Mouse (Mus musculus) limb, embryonic 15.5 days (tissue): ENCODE measurements at regions not wholly inside any gene's neighbourhood (a gene's known extent, or its start where the extent isn't known, plus 50 kb on each side); places are given as distances from the start of the nearest gene placed in this dataset.

ENCODE experiments used
- ATAC-seq: fragments of 200-750 bp; cut with Nextera tagmentation; 2 replicates; pipeline ENCODE4 v1.8.0; 2017; ENCODE audit warnings: low read depth, moderate TSS enrichment; ENCODE audit not compliant: insufficient number of reproducible peaks, low FRiP score, low TSS enrichment
- H3K27ac ChIP-seq: fragments of 300-500 bp; sonication (generic); 2 replicates; pipeline ENCODE4 v1.5.1; 2015; ENCODE audit warnings: moderate library complexity, mild to moderate bottlenecking, inconsistent platforms
- H3K27me3 ChIP-seq: fragments of 300-500 bp; sonication (generic); 2 replicates; pipeline ENCODE4 v1.6.1; 2015; ENCODE audit warnings: inconsistent platforms
- H3K36me3 ChIP-seq: fragments of 300-500 bp; sonication (generic); 2 replicates; pipeline ENCODE4 v1.6.1; 2015; ENCODE audit warnings: inconsistent platforms
- H3K4me1 ChIP-seq: fragments of 300-500 bp; sonication (generic); 2 replicates; pipeline ENCODE4 v1.6.1; 2015; ENCODE audit warnings: inconsistent platforms
- H3K4me2 ChIP-seq: fragments of 300-500 bp; sonication (generic); 2 replicates; pipeline ENCODE4 v1.6.1; 2015; ENCODE audit warnings: mild to moderate bottlenecking, inconsistent platforms
- H3K4me3 ChIP-seq: fragments of 300-500 bp; sonication (generic); 2 replicates; pipeline ENCODE4 v1.5.1; 2015; ENCODE audit warnings: mild to moderate bottlenecking, inconsistent platforms
- H3K9ac ChIP-seq: fragments of 300-500 bp; sonication (generic); 2 replicates; pipeline ENCODE4 v1.6.1; 2015; ENCODE audit warnings: inconsistent platforms
- H3K9me3 ChIP-seq: fragments of 300-500 bp; sonication (generic); 2 replicates; pipeline ENCODE4 v1.6.1; 2016; ENCODE audit warnings: inconsistent platforms
- WGBS: fragments of 180-500 bp; shearing (Covaris S2); methylation state at CpG from one replicate; pipeline ENCODE4 v1.1.7; 2015; 5-methylcytosine and 5-hydroxymethylcytosine counted together

DNA sequence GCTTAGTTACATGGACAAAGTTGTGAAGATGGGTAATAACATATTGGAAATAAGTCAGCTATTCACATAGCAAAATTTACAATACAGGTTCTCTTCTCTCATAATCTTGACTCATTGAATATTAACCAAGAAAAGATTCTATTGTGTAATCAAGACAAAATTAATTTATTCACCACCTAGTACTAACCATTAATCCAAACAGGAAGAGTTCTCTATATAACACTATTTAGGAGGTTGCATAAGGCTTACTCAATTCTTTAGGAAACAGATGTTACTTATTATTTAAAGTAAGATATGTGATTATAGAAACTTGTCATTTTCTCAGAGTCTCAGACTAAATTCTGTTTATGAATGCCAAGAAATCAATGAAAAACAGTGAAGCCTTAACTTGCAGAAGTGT lies 600.4 kb upstream of the Tusc1 start:
- H3K9ac ChIP-seq = no peak overlapping the region
- H3K27ac ChIP-seq = no peak overlapping the region
- H3K4me3 ChIP-seq = no peak overlapping the region
- ATAC-seq = no peak
- H3K9me3 ChIP-seq = no peaks in the 10 kb centered on the region
- no peaks in the 10 kb centered on the region for H3K36me3 ChIP-seq
- no peaks in the 10 kb centered on the region for H3K4me1 ChIP-seq
- H3K4me2 ChIP-seq = no peak overlapping the region
- H3K27me3 ChIP-seq = no peaks in the 10 kb centered on the region

DNA sequence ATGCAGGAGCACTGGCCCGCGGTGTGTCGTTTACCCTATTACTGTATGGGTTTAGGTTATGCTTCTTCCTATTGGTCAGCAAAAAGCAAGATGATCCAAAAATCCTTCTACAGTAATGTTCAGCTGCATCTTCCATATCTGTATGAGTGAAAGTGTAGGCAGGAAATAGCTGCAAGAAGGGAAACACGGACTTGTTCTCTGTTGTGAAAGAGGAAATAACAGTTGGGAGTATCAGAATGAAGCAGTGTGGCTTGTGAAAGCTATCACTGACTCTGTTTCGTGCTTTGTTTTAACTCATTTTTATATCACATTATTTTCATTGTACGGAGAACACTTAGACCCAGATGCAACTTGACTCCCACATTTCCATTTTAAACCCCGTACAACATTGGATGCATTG lies 591.8 kb upstream of the Tusc1 start:
- Histone ChIP-seq H3K4me3 (no peak overlapping the region), H3K27me3 (no peaks in the 10 kb centered on the region), H3K36me3 (no peaks in the 10 kb centered on the region), H3K4me1 (no peaks in the 10 kb centered on the region), H3K4me2 (no peak overlapping the region), H3K9ac (no peak overlapping the region), H3K9me3 (no peaks in the 10 kb centered on the region), H3K27ac (no peak overlapping the region)
- 81% methylated on average over 7 of the region's 7 CpGs for WGBS
- ATAC-seq = no peak

DNA sequence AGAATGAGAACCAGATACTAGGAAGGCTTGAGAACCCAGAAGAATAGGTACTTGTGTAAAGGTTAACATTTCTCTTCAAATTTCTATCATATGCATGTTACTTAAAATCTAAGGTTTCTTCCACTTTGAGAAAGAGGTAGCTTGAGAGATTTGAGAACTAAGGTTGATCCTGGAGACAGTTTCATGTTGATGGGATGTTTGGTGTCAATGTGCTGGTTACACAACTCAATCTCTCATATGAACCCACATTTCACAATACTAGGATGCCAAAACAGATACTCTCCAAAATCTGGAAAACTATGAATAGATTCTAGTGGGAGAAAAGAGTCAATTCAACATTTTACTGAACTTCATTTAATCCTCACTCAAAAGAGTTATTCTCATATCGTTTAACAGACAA lies 589.1 kb upstream of the Tusc1 start:
- no peak overlapping the region for H3K4me2 ChIP-seq
- no peaks in the 10 kb centered on the region for H3K36me3 ChIP-seq
- H3K27me3 ChIP-seq = no peaks in the 10 kb centered on the region
- H3K4me1 ChIP-seq = no peaks in the 10 kb centered on the region
- H3K4me3 ChIP-seq = no peak overlapping the region
- no peak overlapping the region for H3K9ac ChIP-seq
- 72% methylated on average over 1 of the region's 1 CpGs for WGBS
- ATAC-seq = no peak
- no peak overlapping the region for H3K27ac ChIP-seq
- H3K9me3 ChIP-seq = no peaks in the 10 kb centered on the region

DNA sequence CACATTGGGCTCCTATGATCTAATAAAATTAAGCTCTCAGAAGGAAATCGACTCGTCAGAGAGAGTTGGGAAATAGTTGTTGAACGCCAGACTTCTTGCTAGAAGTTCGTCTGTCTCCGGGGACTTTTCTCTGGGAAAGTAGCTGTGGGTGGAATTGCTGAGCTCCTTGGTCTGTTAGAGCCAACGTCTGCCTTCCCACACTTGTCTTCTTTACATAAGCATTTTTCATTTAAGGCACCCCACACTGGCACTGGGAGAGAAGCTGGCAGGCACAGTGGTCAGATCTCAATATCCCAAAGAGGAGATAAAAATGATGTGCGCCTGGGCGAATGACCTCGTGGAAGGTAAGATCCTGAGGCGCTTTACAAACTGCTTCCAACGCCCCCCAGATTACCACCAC lies 551.3 kb upstream of the Tusc1 start:
- H3K4me3 ChIP-seq = no peak overlapping the region
- H3K36me3 ChIP-seq = no peaks in the 10 kb centered on the region
- no peak overlapping the region for H3K27ac ChIP-seq
- no peak for ATAC-seq
- WGBS = 69% methylated on average over 11 of the region's 11 CpGs
- no peaks in the 10 kb centered on the region for H3K9me3 ChIP-seq
- H3K27me3 ChIP-seq = no peaks in the 10 kb centered on the region
- H3K4me1 ChIP-seq = no peaks in the 10 kb centered on the region
- H3K9ac ChIP-seq = no peak overlapping the region
- H3K4me2 ChIP-seq = no peak overlapping the region

DNA sequence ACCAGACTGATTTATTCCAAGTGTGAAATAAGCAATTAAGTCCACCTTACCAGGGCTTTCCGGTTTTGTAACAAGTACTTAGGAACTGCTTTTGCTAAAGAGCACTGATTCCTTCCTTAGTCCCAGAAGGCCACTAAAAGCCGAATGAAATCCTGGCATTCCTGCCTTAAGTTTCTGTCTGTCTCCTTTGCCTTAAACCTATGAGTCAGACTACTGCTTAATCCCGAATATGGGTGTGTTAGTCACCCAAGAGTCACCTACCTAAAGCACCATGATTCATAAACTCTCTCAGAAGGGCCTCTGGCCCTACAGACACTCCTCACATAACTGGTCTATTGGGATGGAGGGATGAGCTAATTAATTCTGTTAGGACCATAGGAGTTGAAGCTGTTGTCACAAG lies 546.0 kb upstream of the Tusc1 start:
- Histone ChIP-seq H3K9me3 (no peaks in the 10 kb centered on the region), H3K9ac (no peak overlapping the region), H3K36me3 (no peaks in the 10 kb centered on the region), H3K4me3 (no peak overlapping the region), H3K4me1 (no peaks in the 10 kb centered on the region), H3K4me2 (no peak overlapping the region), H3K27me3 (no peaks in the 10 kb centered on the region), H3K27ac (no peak overlapping the region)
- WGBS = 49% methylated on average over 3 of the region's 3 CpGs
- no peak for ATAC-seq

DNA sequence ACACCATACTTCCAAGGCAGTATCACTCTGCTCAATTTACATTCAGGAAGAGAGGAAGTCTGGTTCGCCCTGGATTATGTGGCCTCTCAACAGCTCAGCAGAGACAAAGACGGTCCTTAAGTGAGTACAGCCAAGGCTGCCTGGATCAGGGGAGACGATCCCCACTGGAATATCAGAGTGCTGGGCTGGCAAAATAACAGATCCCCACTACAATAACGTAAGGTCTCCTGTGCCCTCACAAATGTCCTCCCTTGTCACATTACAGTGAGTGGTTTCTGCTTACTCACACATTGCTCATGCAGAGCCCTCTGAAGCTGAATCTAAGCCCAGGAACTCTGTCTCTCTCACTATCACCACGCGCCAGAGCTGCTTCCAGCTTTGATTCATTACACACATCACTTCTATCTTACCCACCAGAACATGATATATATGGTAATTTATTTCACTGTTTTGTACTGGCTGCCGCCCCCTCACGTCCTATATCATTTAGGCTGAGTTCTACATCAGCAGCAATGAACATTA lies 544.1 kb upstream of the Tusc1 start:
- no peak for ATAC-seq
- 63% methylated on average over 8 of the region's 8 CpGs for WGBS

DNA sequence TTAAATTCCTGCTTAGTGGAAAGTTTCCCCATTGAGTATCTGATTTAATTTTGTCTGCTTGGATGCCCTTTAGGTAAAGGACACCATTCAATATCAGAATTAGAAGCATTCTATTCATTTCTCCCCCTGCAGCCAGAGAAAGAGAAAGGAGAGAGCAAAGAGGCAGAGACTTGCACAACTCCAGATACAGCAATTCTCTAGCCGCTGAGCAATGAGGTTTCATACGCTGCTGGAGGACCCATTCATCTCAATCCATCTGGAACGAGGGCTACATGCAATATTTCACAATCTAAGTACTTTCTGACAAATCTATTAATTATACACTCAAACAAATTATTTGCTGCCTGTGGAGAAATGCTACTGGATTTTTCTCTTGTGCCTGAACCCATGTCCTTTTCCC lies 538.0 kb upstream of the Tusc1 start:
- ATAC-seq = no peak
- no peaks in the 10 kb centered on the region for H3K36me3 ChIP-seq
- WGBS = 26% methylated on average over 3 of the region's 3 CpGs

More for the DNA sequence above, 544.1 kb upstream of the Tusc1 start:
- H3K27ac ChIP-seq = no peak overlapping the region
- H3K9me3 ChIP-seq = no peaks in the 10 kb centered on the region
- H3K4me1 ChIP-seq = no peaks in the 10 kb centered on the region
- no peak overlapping the region for H3K4me3 ChIP-seq
- H3K4me2 ChIP-seq = no peak overlapping the region
- H3K9ac ChIP-seq = no peak overlapping the region
- H3K27me3 ChIP-seq = no peaks in the 10 kb centered on the region
- no peaks in the 10 kb centered on the region for H3K36me3 ChIP-seq

DNA sequence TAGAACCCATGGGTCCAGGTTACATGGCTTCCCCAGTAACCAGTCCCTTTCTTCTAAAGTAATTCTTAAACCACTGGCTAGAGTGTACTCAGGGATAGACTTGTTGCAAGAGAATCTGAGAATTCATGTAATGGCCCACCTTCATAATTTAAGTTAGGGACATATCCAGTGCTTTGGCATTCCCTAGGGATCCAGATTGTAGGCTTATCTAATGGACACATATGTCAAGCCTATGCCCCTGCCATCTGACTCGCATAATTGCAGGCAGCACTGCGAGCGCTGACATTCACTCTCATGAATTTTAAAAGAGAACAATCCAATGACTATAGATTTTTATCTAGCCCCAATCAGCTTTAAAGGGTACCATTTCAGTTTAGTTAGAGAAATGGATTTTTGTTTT lies 518.1 kb upstream of the Tusc1 start:
- H3K4me1 ChIP-seq = no peaks in the 10 kb centered on the region
- H3K36me3 ChIP-seq = no peaks in the 10 kb centered on the region
- no peak overlapping the region for H3K4me3 ChIP-seq
- no peaks in the 10 kb centered on the region for H3K9me3 ChIP-seq
- H3K27ac ChIP-seq = no peak overlapping the region
- WGBS = 91% methylated on average over 3 of the region's 3 CpGs
- no peak overlapping the region for H3K4me2 ChIP-seq
- H3K27me3 ChIP-seq = no peaks in the 10 kb centered on the region
- H3K9ac ChIP-seq = no peak overlapping the region
- no peak for ATAC-seq

More for the DNA sequence above, 538.0 kb upstream of the Tusc1 start:
- Histone ChIP-seq H3K4me3 (no peak overlapping the region), H3K4me1 (no peaks in the 10 kb centered on the region), H3K9me3 (no peaks in the 10 kb centered on the region), H3K4me2 (no peak overlapping the region), H3K9ac (no peak overlapping the region), H3K27me3 (no peaks in the 10 kb centered on the region), H3K27ac (no peak overlapping the region)

DNA sequence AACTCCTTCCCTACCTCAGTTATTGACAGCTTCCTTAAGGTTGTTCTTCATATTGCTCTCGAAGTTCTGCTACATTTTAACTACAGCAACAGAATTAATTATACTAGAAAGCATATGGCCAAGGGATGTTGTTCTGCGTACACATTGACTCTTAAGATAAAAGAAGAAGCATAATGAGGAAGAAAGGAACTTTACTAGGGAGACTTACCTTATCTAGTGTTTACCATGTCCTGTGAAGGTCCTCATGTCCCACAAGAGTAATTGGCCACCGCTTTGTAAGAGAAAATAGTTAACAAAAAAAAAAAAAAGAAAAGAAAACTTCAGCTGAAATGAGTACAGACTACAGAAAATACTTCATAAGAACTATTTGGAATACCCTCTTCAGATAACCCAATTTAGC lies 513.9 kb upstream of the Tusc1 start:
- H3K4me2 ChIP-seq = no peak overlapping the region
- WGBS = 71% methylated on average over 3 of the region's 3 CpGs

DNA sequence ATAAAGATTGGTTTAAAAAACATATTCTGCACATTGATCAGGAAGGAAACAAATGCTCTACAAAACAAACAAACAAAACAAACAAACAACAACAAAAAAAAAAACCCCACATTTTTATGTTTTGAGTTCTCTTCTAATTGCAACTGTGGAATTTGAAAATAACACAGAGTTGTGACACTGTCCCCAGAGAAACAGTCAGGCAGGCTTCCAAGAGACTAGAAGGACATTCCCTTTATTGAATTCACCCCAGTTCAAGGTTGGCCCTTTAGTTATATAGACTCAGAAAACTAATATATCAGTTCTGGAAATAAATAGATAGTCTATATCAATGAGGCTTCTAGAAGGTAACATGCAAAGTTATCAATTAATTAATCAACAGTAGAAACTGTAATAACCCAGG lies 495.4 kb upstream of the Tusc1 start:
- H3K27me3 ChIP-seq = no peaks in the 10 kb centered on the region
- H3K4me3 ChIP-seq = no peak overlapping the region
- no peak for ATAC-seq
- no peak overlapping the region for H3K4me2 ChIP-seq
- no peaks in the 10 kb centered on the region for H3K36me3 ChIP-seq
- H3K27ac ChIP-seq = no peak overlapping the region
- no peaks in the 10 kb centered on the region for H3K4me1 ChIP-seq
- H3K9me3 ChIP-seq = no peaks in the 10 kb centered on the region
- no peak overlapping the region for H3K9ac ChIP-seq

More for the DNA sequence above, 513.9 kb upstream of the Tusc1 start:
- H3K36me3 ChIP-seq = no peaks in the 10 kb centered on the region
- H3K27ac ChIP-seq = no peak overlapping the region
- no peaks in the 10 kb centered on the region for H3K4me1 ChIP-seq
- no peak overlapping the region for H3K9ac ChIP-seq
- no peak for ATAC-seq
- H3K9me3 ChIP-seq = no peaks in the 10 kb centered on the region
- H3K4me3 ChIP-seq = no peak overlapping the region
- no peaks in the 10 kb centered on the region for H3K27me3 ChIP-seq

DNA sequence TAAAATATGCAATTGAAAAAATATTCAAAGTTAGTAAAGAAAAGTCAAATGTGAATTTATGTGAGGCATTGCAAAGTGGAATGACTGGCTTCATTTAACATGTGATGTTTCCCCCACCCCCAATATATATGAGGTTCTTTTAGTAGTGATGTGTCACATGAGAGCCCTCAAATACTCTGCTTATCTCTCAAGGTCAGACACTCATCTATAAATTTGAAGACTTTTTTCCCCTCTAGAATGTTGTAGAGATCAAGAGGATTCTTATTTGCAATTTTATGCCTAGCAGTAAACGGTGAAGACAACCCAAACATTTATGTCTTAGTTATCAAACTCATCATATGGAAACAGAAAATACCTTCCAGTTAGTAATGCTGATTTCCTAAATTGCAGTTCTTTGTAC lies 457.8 kb upstream of the Tusc1 start:
- no peak overlapping the region for H3K4me2 ChIP-seq
- H3K36me3 ChIP-seq = no peaks in the 10 kb centered on the region
- H3K4me1 ChIP-seq = no peaks in the 10 kb centered on the region
- H3K27me3 ChIP-seq = no peaks in the 10 kb centered on the region
- 66% methylated on average over 1 of the region's 1 CpGs for WGBS
- no peak for ATAC-seq
- no peaks in the 10 kb centered on the region for H3K9me3 ChIP-seq
- H3K4me3 ChIP-seq = no peak overlapping the region
- H3K9ac ChIP-seq = no peak overlapping the region
- no peak overlapping the region for H3K27ac ChIP-seq

DNA sequence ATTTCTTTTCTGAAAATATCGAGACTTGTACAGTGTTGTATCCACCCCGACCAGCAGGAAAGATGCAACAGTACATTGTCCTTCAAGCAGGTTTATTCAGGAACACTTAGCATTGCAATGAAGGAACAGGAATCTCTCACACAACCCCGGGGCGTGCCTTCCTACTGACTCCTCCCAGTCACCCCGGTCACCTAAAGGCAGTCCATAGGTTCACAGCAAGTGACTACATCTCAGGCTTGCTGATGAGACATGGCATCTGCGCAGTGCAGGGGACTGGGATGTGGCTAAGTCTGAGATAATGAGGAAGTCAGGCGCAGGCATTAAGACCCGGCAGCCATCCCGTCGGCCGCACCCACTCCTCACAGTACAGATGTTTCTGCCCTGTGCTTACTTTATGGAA lies 454.8 kb upstream of the Tusc1 start:
- WGBS = 67% methylated on average over 11 of the region's 11 CpGs
- H3K4me3 ChIP-seq = no peak overlapping the region
- H3K9ac ChIP-seq = no peak overlapping the region
- H3K27ac ChIP-seq = no peak overlapping the region
- no peak overlapping the region for H3K4me2 ChIP-seq
- no peaks in the 10 kb centered on the region for H3K4me1 ChIP-seq
- H3K9me3 ChIP-seq = no peaks in the 10 kb centered on the region
- ATAC-seq = no peak
- no peaks in the 10 kb centered on the region for H3K36me3 ChIP-seq
- no peaks in the 10 kb centered on the region for H3K27me3 ChIP-seq

DNA sequence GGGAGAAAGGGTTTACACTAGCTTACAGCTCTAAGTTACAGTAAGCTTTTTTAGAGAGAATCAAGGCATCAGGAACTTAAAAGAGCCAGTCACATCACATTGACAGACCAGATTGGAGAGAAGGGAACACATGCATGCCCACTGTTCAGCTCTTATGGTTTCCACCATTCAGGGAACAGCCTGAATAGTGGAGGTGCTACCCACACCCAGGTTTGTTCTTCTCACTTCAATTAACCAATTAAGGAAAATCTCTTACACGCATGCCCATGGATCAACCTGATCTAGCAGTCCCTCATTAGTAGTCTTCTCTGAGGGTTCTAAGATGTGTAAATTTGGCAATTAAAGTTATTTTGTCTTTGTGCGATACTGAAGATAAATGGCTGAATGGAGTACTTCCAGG lies 419.2 kb upstream of the Tusc1 start:
- H3K9me3 ChIP-seq = no peaks in the 10 kb centered on the region
- 84% methylated on average over 2 of the region's 2 CpGs for WGBS
- no peak overlapping the region for H3K9ac ChIP-seq
- no peaks in the 10 kb centered on the region for H3K4me1 ChIP-seq
- no peak overlapping the region for H3K27ac ChIP-seq
- no peaks in the 10 kb centered on the region for H3K36me3 ChIP-seq
- no peak for ATAC-seq
- H3K4me2 ChIP-seq = no peak overlapping the region
- H3K4me3 ChIP-seq = no peak overlapping the region
- no peaks in the 10 kb centered on the region for H3K27me3 ChIP-seq
